Mouse (Mus musculus): ENCODE measurements around the gene Ugt1a5. TPM values are rescaled to one million over a fixed set of nuclear protein-coding genes. Genes with fewer than 3 reads are reported as not detected.

The Ugt1a5 gene
- polyA plus RNA-seq, 1 experiment from 2014 or later, result not detected

DNA sequence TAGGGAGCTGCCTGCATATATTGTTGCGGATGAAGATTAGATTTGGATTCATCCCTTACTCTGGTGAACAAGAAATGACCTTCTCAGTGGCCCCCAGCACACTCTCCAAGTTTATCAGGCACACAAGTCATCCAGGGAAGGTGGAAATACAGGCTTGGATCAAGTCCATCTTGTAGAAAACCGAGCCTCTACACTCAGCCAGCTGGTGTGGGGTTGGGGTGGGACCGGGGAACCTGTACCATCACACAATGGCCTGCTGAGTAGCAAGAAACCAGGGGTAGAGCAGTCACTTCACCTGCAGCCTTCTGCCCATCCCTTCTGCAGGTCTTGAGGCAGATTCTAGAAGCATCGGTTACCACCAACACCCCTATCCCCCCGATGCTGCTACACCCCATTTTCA lies 68.8 kb downstream of the Ugt1a5 start:
- no peak overlapping the region for H3K9ac ChIP-seq (replicated peaks; ENCODE audit: low read depth, low read length)
- no peak overlapping the region for H3K4me3 ChIP-seq (ENCODE audit: low read depth, low read length)
- WGBS, result 44% methylated on average over 5 of the region's 5 CpGs
- H3K4me1 ChIP-seq (ENCODE audit: control insufficient read depth, insufficient read depth, low read length), result no peaks in the 10 kb centered on the region
- ATAC-seq (ENCODE audit: insufficient number of reproducible peaks, insufficient read depth, low FRiP score, low read depth), result no peak
- no peaks in the 10 kb centered on the region for H3K27me3 ChIP-seq (ENCODE audit: control insufficient read depth, insufficient read depth, low read length)
- H3K36me3 ChIP-seq (ENCODE audit: control insufficient read depth, insufficient read depth, low read length), result no peaks in the 10 kb centered on the region
- no peak overlapping the region for H3K27ac ChIP-seq (ENCODE audit: low read length)
- peaks cover 88% of the 10 kb centered on the region for H3K9me3 ChIP-seq (ENCODE audit: control insufficient read depth, low read depth, low read length)
- no peak overlapping the region for H3K4me2 ChIP-seq (replicated peaks; ENCODE audit: low read depth, low read length)

DNA sequence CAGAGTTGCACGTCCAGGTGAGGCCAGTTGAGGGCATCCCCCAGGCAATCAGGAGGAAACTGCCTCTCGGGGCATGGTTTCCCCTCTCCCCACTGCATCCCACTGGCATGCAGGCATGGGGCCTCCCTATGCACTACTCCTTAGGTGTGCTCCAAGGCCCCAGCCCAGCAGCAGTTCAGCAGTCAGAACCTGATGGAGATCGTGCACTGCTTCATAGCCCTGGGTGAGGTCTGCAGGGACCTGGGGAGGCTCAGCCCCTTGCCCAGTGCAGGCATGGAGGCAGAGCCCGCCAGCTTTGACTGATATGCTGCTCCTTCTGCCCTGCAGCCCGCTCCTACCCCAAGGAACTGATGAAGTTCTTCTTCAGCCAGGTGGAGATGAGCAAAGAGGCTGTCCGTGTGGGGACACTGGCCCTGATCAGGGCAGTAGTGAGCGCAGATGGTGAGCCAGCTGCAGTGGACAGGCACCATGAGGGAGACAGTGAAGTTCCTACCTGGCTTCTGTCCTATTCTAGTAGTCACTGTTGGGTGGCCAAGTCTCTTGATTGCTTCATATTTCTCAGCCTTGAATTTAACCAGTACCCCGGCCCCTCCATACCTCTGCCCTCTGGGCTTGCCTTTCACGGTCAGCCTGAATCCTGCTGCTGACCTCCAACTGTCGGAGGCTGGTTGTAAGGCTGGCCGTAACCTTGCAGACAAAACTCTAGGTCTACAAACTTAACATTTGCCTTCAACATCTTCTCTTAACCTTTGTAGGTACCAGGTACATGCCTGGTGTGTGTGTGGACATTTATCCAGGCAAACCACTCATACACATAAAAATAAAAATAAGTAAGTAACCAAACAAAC lies 69.5 kb downstream of the Ugt1a5 start:
- Histone ChIP-seq H3K27me3 (ENCODE audit: control insufficient read depth, insufficient read depth, low read length) (no peaks in the 10 kb centered on the region), H3K9me3 (ENCODE audit: control insufficient read depth, low read depth, low read length) (peaks cover 88% of the 10 kb centered on the region), H3K4me1 (ENCODE audit: control insufficient read depth, insufficient read depth, low read length) (no peaks in the 10 kb centered on the region), H3K36me3 (ENCODE audit: control insufficient read depth, insufficient read depth, low read length) (no peaks in the 10 kb centered on the region), H3K27ac (ENCODE audit: low read length) (no peak overlapping the region), H3K4me3 (ENCODE audit: low read depth, low read length) (no peak overlapping the region), H3K9ac (replicated peaks; ENCODE audit: low read depth, low read length) (no peak overlapping the region), H3K4me2 (replicated peaks; ENCODE audit: low read depth, low read length) (no peak overlapping the region)
- ATAC-seq (ENCODE audit: insufficient number of reproducible peaks, insufficient read depth, low FRiP score, low read depth), result peak; percentile 0; the same call in 1 of the 2 replicates
- WGBS, result 64% methylated on average over 11 of the region's 11 CpGs

DNA sequence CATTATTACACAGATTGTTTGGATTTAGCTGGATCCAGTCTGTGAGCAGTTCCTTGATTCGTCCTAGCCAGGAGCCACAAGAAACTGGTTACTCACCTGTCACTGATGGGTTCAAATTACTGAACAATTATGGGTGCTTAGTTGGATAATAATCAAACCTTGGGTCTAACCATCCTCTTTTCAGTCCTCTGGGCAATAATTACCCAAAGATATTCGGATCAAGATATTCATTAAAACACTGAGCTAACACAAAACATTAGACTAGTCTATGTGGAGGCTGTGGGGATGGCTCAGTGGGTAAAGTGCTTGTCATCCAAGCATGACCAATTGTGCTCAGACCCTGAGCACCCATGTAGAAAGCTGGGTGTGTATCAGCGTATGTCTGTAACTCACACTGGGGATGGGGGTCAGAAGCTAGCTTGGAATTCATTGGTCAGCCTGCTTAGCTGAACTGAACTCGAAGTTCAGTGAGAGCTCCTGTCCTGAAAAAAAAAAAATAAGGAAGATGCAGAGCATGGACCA lies 70.1 kb downstream of the Ugt1a5 start:
- Histone ChIP-seq H3K9me3 (ENCODE audit: control insufficient read depth, low read depth, low read length) (peaks cover 88% of the 10 kb centered on the region), H3K4me3 (ENCODE audit: low read depth, low read length) (no peak overlapping the region), H3K4me2 (replicated peaks; ENCODE audit: low read depth, low read length) (no peak overlapping the region), H3K36me3 (ENCODE audit: control insufficient read depth, insufficient read depth, low read length) (no peaks in the 10 kb centered on the region), H3K27me3 (ENCODE audit: control insufficient read depth, insufficient read depth, low read length) (no peaks in the 10 kb centered on the region), H3K4me1 (ENCODE audit: control insufficient read depth, insufficient read depth, low read length) (no peaks in the 10 kb centered on the region), H3K27ac (ENCODE audit: low read length) (no peak overlapping the region), H3K9ac (replicated peaks; ENCODE audit: low read depth, low read length) (no peak overlapping the region)
- WGBS, result 65% methylated on average over 4 of the region's 4 CpGs
- ATAC-seq (ENCODE audit: insufficient number of reproducible peaks, insufficient read depth, low FRiP score, low read depth), result no peak

DNA sequence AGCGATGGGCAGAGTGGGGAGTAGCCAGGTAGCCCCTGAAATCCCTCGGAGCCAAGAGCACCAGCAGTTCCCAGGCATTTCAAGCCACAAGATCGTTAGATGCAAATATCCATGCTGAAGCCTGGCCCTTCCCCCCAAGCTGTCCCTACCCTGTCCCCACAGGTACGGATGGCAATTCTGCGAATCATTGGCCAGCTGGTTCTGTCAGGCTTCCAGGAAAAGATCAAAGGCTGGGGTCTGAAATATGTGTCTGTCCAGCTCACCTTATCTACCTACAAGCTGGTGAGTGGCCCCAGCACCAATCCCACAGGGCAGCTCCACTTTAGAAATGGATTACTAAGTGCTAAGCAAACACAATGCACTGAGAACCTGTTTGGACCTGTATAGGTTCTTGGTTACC lies 71.5 kb downstream of the Ugt1a5 start:
- H3K4me2 ChIP-seq (replicated peaks; ENCODE audit: low read depth, low read length), result no peak overlapping the region
- no peaks in the 10 kb centered on the region for H3K27me3 ChIP-seq (ENCODE audit: control insufficient read depth, insufficient read depth, low read length)
- no peaks in the 10 kb centered on the region for H3K4me1 ChIP-seq (ENCODE audit: control insufficient read depth, insufficient read depth, low read length)
- ATAC-seq (ENCODE audit: insufficient number of reproducible peaks, insufficient read depth, low FRiP score, low read depth), result peak; percentile 2; the same call in 1 of the 2 replicates
- no peak overlapping the region for H3K9ac ChIP-seq (replicated peaks; ENCODE audit: low read depth, low read length)
- H3K36me3 ChIP-seq (ENCODE audit: control insufficient read depth, insufficient read depth, low read length), result no peaks in the 10 kb centered on the region
- 74% methylated on average over 5 of the region's 5 CpGs for WGBS
- H3K9me3 ChIP-seq (ENCODE audit: control insufficient read depth, low read depth, low read length), result peaks cover 84% of the 10 kb centered on the region
- no peak overlapping the region for H3K27ac ChIP-seq (ENCODE audit: low read length)
- H3K4me3 ChIP-seq (ENCODE audit: low read depth, low read length), result no peak overlapping the region

DNA sequence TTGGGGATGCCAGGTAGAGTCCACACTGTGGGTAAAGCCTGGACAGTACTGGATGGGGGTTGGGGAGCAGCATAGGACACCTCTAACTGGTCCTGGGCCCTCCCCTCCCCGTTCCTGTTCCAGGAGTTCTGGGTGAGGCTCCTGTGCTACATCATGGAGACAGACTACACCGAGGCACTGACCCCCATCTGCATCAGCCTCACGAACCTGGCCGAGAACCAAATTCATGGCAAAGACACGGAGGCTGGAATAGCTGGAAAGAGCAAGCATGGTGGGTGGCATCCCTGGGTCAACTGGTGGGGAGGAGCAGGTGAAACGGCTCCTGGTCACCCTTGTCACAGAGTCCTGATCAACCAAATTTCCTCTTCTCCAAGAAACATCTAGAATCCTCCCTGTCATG lies 73.0 kb downstream of the Ugt1a5 start:
- H3K36me3 ChIP-seq (ENCODE audit: control insufficient read depth, insufficient read depth, low read length), result no peaks in the 10 kb centered on the region
- no peak overlapping the region for H3K4me2 ChIP-seq (replicated peaks; ENCODE audit: low read depth, low read length)
- no peak for ATAC-seq (ENCODE audit: insufficient number of reproducible peaks, insufficient read depth, low FRiP score, low read depth)
- H3K9ac ChIP-seq (replicated peaks; ENCODE audit: low read depth, low read length), result no peak overlapping the region
- 75% methylated on average over 6 of the region's 6 CpGs for WGBS
- no peaks in the 10 kb centered on the region for H3K4me1 ChIP-seq (ENCODE audit: control insufficient read depth, insufficient read depth, low read length)
- H3K9me3 ChIP-seq (ENCODE audit: control insufficient read depth, low read depth, low read length), result peaks cover 79% of the 10 kb centered on the region
- H3K27me3 ChIP-seq (ENCODE audit: control insufficient read depth, insufficient read depth, low read length), result no peaks in the 10 kb centered on the region
- no peak overlapping the region for H3K4me3 ChIP-seq (ENCODE audit: low read depth, low read length)
- no peak overlapping the region for H3K27ac ChIP-seq (ENCODE audit: low read length)

DNA sequence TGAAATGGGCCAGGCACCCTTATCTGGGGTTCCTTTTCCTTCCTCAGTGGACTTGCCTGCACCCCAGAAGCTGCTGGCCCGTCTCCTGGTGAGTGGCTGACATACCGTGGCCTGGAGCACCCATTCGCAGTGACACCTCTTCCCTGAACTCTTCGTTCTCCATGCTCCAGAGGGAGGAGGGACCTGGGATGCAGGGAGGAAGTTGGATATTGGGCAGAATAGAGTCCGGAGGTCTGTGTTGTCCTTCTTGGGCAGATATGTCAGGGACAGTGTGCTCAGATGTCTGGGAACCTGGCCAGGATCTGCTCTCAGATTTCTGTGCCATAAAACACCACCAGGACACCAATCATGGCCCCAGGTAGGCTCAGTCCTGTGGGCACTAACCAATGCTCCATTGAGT lies 74.3 kb downstream of the Ugt1a5 start:
- Histone ChIP-seq H3K36me3 (ENCODE audit: control insufficient read depth, insufficient read depth, low read length) (no peaks in the 10 kb centered on the region), H3K4me3 (ENCODE audit: low read depth, low read length) (no peak overlapping the region), H3K9me3 (ENCODE audit: control insufficient read depth, low read depth, low read length) (peaks cover 80% of the 10 kb centered on the region), H3K4me2 (replicated peaks; ENCODE audit: low read depth, low read length) (no peak overlapping the region), H3K27me3 (ENCODE audit: control insufficient read depth, insufficient read depth, low read length) (no peaks in the 10 kb centered on the region), H3K4me1 (ENCODE audit: control insufficient read depth, insufficient read depth, low read length) (no peaks in the 10 kb centered on the region), H3K9ac (replicated peaks; ENCODE audit: low read depth, low read length) (no peak overlapping the region), H3K27ac (ENCODE audit: low read length) (no peak overlapping the region)
- WGBS, result 78% methylated on average over 5 of the region's 5 CpGs
- ATAC-seq (ENCODE audit: insufficient number of reproducible peaks, insufficient read depth, low FRiP score, low read depth), result no peak

DNA sequence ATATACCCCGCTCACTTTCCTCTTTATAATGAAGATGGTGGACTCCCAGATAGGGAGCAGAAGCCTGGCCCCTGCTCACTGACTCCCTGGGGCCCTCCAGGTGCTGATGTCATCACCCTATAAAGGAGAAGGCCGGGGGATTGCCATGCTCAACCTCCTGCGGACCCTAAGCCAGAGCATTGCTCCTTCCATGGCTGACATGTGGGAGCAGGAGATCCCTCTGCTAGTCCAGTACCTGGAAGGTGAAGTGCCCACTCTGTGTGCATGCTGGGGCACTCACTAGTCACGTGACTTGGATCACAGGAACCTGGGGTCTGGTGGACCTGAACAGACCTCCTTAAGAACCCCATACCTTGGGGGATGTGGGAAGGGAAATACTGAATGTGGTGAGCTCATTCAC lies 74.8 kb downstream of the Ugt1a5 start:
- H3K9ac ChIP-seq (replicated peaks; ENCODE audit: low read depth, low read length), result no peak overlapping the region
- no peak overlapping the region for H3K27ac ChIP-seq (ENCODE audit: low read length)
- no peaks in the 10 kb centered on the region for H3K4me1 ChIP-seq (ENCODE audit: control insufficient read depth, insufficient read depth, low read length)
- H3K4me3 ChIP-seq (ENCODE audit: low read depth, low read length), result no peak overlapping the region
- peaks cover 79% of the 10 kb centered on the region for H3K9me3 ChIP-seq (ENCODE audit: control insufficient read depth, low read depth, low read length)
- ATAC-seq (ENCODE audit: insufficient number of reproducible peaks, insufficient read depth, low FRiP score, low read depth), result peak; percentile 1; the same call in 1 of the 2 replicates
- no peaks in the 10 kb centered on the region for H3K27me3 ChIP-seq (ENCODE audit: control insufficient read depth, insufficient read depth, low read length)
- no peaks in the 10 kb centered on the region for H3K36me3 ChIP-seq (ENCODE audit: control insufficient read depth, insufficient read depth, low read length)
- no peak overlapping the region for H3K4me2 ChIP-seq (replicated peaks; ENCODE audit: low read depth, low read length)
- WGBS, result 72% methylated on average over 4 of the region's 4 CpGs

DNA sequence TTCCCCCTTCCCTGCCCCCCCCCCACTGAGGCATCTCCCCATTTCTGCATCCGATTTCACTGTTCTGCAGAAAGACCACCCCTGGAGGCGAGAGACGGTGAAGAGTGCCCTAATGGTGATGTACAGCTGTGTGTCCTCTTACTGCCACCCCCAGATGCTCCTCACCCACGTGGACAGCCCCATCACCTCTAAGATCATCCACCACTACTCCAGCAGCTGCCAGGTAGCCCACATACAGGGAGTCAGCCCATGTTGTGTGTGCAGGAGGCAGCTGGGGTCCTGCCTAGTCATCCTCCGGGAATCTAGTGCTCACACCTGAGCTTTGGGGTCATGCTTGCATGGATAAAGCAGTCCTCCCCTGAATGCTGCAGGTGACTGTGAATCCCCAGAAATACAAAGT lies 78.0 kb downstream of the Ugt1a5 start:
- H3K9me3 ChIP-seq (ENCODE audit: control insufficient read depth, low read depth, low read length), result peaks cover 86% of the 10 kb centered on the region
- no peak overlapping the region for H3K27ac ChIP-seq (ENCODE audit: low read length)
- no peaks in the 10 kb centered on the region for H3K4me1 ChIP-seq (ENCODE audit: control insufficient read depth, insufficient read depth, low read length)
- no peak overlapping the region for H3K4me3 ChIP-seq (ENCODE audit: low read depth, low read length)
- H3K27me3 ChIP-seq (ENCODE audit: control insufficient read depth, insufficient read depth, low read length), result no peaks in the 10 kb centered on the region
- H3K36me3 ChIP-seq (ENCODE audit: control insufficient read depth, insufficient read depth, low read length), result no peaks in the 10 kb centered on the region
- ATAC-seq (ENCODE audit: insufficient number of reproducible peaks, insufficient read depth, low FRiP score, low read depth), result no peak
- H3K9ac ChIP-seq (replicated peaks; ENCODE audit: low read depth, low read length), result no peak overlapping the region
- WGBS, result 62% methylated on average over 5 of the region's 5 CpGs
- H3K4me2 ChIP-seq (replicated peaks; ENCODE audit: low read depth, low read length), result no peak overlapping the region

Measured in stomach, embryonic 14.5 days (tissue).